Mouse (Mus musculus): ENCODE data around the gene Sept11. TPM values are rescaled to one million over a fixed set of nuclear protein-coding genes. Genes with fewer than 3 reads are reported as not detected.

The Sept11 gene
- total and polyA plus RNA-seq, 3 experiments: 34.9 to 245 (median 87.2) TPM

GRCm38 (mm10) chr5:93152451-93152850 is 59.2 kb downstream of the Sept11 start:
- Histone ChIP-seq H3K36me3 (ENCODE audit: control insufficient read depth in 1 of 2, insufficient read depth in 2 of 2, low read length in 2 of 2) (peaks cover 9 to 11% of the 10 kb centered on the region in 2 experiments), H3K4me3 (ENCODE audit: control insufficient read depth in 1 of 2, insufficient read depth in 1 of 2, low read depth in 2 of 2, low read length in 2 of 2) (no peak overlapping the region), H3K9ac (ENCODE audit: control insufficient read depth, low read depth, low read length, poor library complexity, severe bottlenecking) (no peak overlapping the region), H3K4me1 (ENCODE audit: control insufficient read depth in 1 of 2, insufficient read depth in 2 of 2, low read length in 2 of 2) (peaks cover 8 to 12% of the 10 kb centered on the region in 2 experiments), H3K27ac (ENCODE audit: control insufficient read depth, low read depth, low read length) (no peak overlapping the region), H3K9me3 (replicated peaks; ENCODE audit: insufficient read depth, low read length) (no peaks in the 10 kb centered on the region), H3K79me2 (ENCODE audit: control insufficient read depth, insufficient read depth, low read length, poor library complexity) (no peaks in the 10 kb centered on the region), H3K27me3 (ENCODE audit: control insufficient read depth in 1 of 2, insufficient read depth in 2 of 2, low read length in 2 of 2) (no peaks in the 10 kb centered on the region)
- DNase-seq (ENCODE audit: low read depth, low spot score): no peak
- no peak for TF ChIP-seq TAL1 (IDR thresholded peaks at IDR 0.05; ENCODE audit: low read length)
- TF ChIP-seq MEF2A (IDR thresholded peaks at IDR 0.05; ENCODE audit: extremely low read depth, insufficient replicate concordance, low read depth, low read length, poor library complexity, severe bottlenecking): no peak
- no peak for TF ChIP-seq RAD21 (IDR thresholded peaks at IDR 0.05; ENCODE audit: low read depth, low read length)
- TF ChIP-seq MAFK (IDR thresholded peaks at IDR 0.05; ENCODE audit: borderline replicate concordance, low read depth, low read length): no peak
- TF ChIP-seq POLR2AphosphoS2 (IDR thresholded peaks at IDR 0.05; ENCODE audit: low read length): no peak
- TF ChIP-seq JUND (IDR thresholded peaks at IDR 0.05; ENCODE audit: low read depth, low read length): no peak
- no peak for TF ChIP-seq MYB (IDR thresholded peaks at IDR 0.05; ENCODE audit: low read depth, low read length)
- TF ChIP-seq BHLHE40 (IDR thresholded peaks at IDR 0.05; ENCODE audit: borderline replicate concordance, low read depth, low read length): no peak
- no peak for TF ChIP-seq POLR2AphosphoS5 (IDR thresholded peaks at IDR 0.05; ENCODE audit: borderline replicate concordance, low read depth, low read length)
- no peak for TF ChIP-seq CHD1 (IDR thresholded peaks at IDR 0.05; ENCODE audit: low read depth, low read length)
- TF ChIP-seq ZNF384 (IDR thresholded peaks at IDR 0.05; ENCODE audit: low read depth, low read length): no peak
- no peak for TF ChIP-seq SIN3A (IDR thresholded peaks at IDR 0.05; ENCODE audit: low read length)
- TF ChIP-seq SMC3 (IDR thresholded peaks at IDR 0.05; ENCODE audit: low read depth, low read length): no peak
- TF ChIP-seq CHD2 (IDR thresholded peaks at IDR 0.05; ENCODE audit: low read length): no peak
- no peak for TF ChIP-seq KAT2A (conservative IDR thresholded peaks at IDR 0.05; ENCODE audit: low read depth, low read length)
- no peak for TF ChIP-seq HCFC1 (IDR thresholded peaks at IDR 0.05; ENCODE audit: low read depth, low read length)
- no peak for TF ChIP-seq EP300 (IDR thresholded peaks at IDR 0.05; ENCODE audit: low read depth in 1 of 2, low read length in 2 of 2)

GRCm38 (mm10) chr5:93154401-93154800 is 61.2 kb downstream of the Sept11 start:
- TF ChIP-seq POLR2AphosphoS5 (IDR thresholded peaks at IDR 0.05; ENCODE audit: borderline replicate concordance, low read depth, low read length): no peak
- no peak for TF ChIP-seq TBP (IDR thresholded peaks at IDR 0.05; ENCODE audit: low read depth, low read length)
- no peak for TF ChIP-seq RAD21 (IDR thresholded peaks at IDR 0.05; ENCODE audit: low read depth, low read length)
- TF ChIP-seq RCOR1 (IDR thresholded peaks at IDR 0.05; ENCODE audit: low read depth, low read length): no peak
- peaks cover 9% of the 10 kb centered on the region in 2 experiments for H3K36me3 ChIP-seq (ENCODE audit: control insufficient read depth in 1 of 2, insufficient read depth in 2 of 2, low read length in 2 of 2)

More at GRCm38 (mm10) chr5:93154401-93154800, 61.2 kb downstream of the Sept11 start:
- Histone ChIP-seq H3K4me1 (ENCODE audit: control insufficient read depth in 1 of 2, insufficient read depth in 2 of 2, low read length in 2 of 2) (peaks cover 8 to 12% of the 10 kb centered on the region in 2 experiments), H3K9ac (ENCODE audit: control insufficient read depth, low read depth, low read length, poor library complexity, severe bottlenecking) (no peak overlapping the region), H3K9me3 (replicated peaks; ENCODE audit: insufficient read depth, low read length) (no peaks in the 10 kb centered on the region), H3K4me3 (ENCODE audit: control insufficient read depth in 1 of 2, insufficient read depth in 1 of 2, low read depth in 2 of 2, low read length in 2 of 2) (no peak overlapping the region), H3K79me2 (ENCODE audit: control insufficient read depth, insufficient read depth, low read length, poor library complexity) (no peaks in the 10 kb centered on the region), H3K27me3 (ENCODE audit: control insufficient read depth in 1 of 2, insufficient read depth in 2 of 2, low read length in 2 of 2) (no peaks in the 10 kb centered on the region), H3K27ac (ENCODE audit: control insufficient read depth, low read depth, low read length) (no peak overlapping the region)
- DNase-seq (ENCODE audit: low read depth, low spot score): no peak

Measured in MEL (cell line).